Mouse (Mus musculus) heart, adult 2 months (tissue): Measurements from ENCODE around the gene 4930507D05Rik. TPM values are rescaled to one million over a fixed set of nuclear protein-coding genes. Genes with fewer than 3 reads are reported as not detected.
"Not testable (repeated sequence)": the region's sequence is repeated elsewhere in the genome, so short reads cannot be mapped to it uniquely, and the experiment has no call there.

Source experiments
- DNase-seq, 2 experiments: peaks; one replicate each; pipeline ENCODE4 v3.0.0; 2021
- H3K27ac ChIP-seq: fragments of 200-600 bp; 2 replicates; pipeline ENCODE4 v1.8.1; 2022
- H3K27me3 ChIP-seq: fragments of 200-500 bp; 2 replicates; pipeline ENCODE4 v1.6.1; 2012; ENCODE audit warnings: mild to moderate bottlenecking, low read length, inconsistent platforms, mixed read lengths; ENCODE audit not compliant: control insufficient read depth, insufficient read depth
- H3K36me3 ChIP-seq: fragments of 200-500 bp; 2 replicates; pipeline ENCODE4 v1.6.1; 2012; ENCODE audit warnings: low read length, inconsistent platforms; ENCODE audit not compliant: control insufficient read depth, insufficient read depth
- H3K4me1 ChIP-seq: fragments of 200-500 bp; 2 replicates; pipeline ENCODE4 v1.6.1; 2011; ENCODE audit warnings: low read length; ENCODE audit not compliant: control insufficient read depth, insufficient read depth
- H3K4me3 ChIP-seq: fragments of 200-600 bp; 2 replicates; pipeline ENCODE4 v1.8.1; 2022
- H3K79me2 ChIP-seq: fragments of 200-500 bp; replicated peaks from 2 replicates; pipeline ENCODE4 v1.6.1; 2012; ENCODE audit warnings: mild to moderate bottlenecking, inconsistent platforms, low read length, moderate library complexity, mixed read lengths; ENCODE audit not compliant: control insufficient read depth, insufficient read depth
- H3K9ac ChIP-seq: fragments of 200-500 bp; 2 replicates; pipeline ENCODE4 v1.6.1; 2012; ENCODE audit warnings: low read depth, mild to moderate bottlenecking, control low read depth, inconsistent platforms, low read length, mixed read lengths
- CTCF ChIP-seq: fragments of 200-600 bp; IDR thresholded peaks from 2 replicates; pipeline ENCODE4 v1.8.1; 2022; ENCODE audit warnings: antibody characterized with exemption, mild to moderate bottlenecking, moderate library complexity
- EP300 ChIP-seq: fragments of 200-500 bp; IDR thresholded peaks from 2 replicates; pipeline ENCODE4 v1.6.1; 2011; ENCODE audit warnings: low read depth, low read length, control low read depth; ENCODE audit not compliant: insufficient read depth
- POLR2A ChIP-seq: fragments of 200-500 bp; IDR thresholded peaks from 2 replicates; pipeline ENCODE4 v1.6.1; 2011; ENCODE audit warnings: mild to moderate bottlenecking, low read depth, low read length, control low read depth; ENCODE audit not compliant: insufficient read depth
- WGBS: fragments of 180-500 bp; shearing (Covaris S2); methylation state at CpG from one replicate; pipeline ENCODE4 v1.1.7; 2018; 5-methylcytosine and 5-hydroxymethylcytosine counted together
- intact Hi-C: fragments of 180-260 bp; cut with DNase I; formaldehyde crosslinking; loops from one replicate; pipeline ENCODE4 v1.15.1; 2025
- polyA plus RNA-seq: library from polyadenylated mRNA; depleted of rRNA; stranded (reverse); fragments of >200 nt; gene quantifications from 2 replicates; pipeline ENCODE4 v1.2.3, GENCODE M21; 2012; rRNA removed
- total RNA-seq, 2 experiments: library from RNA; stranded (reverse); gene quantifications; 2 replicates each; pipeline ENCODE4 v1.2.3; 2021

4930507D05Rik gene
- total and polyA plus RNA-seq, 3 experiments = 0.12 to 0.36 (median 0.18) TPM

DNA sequence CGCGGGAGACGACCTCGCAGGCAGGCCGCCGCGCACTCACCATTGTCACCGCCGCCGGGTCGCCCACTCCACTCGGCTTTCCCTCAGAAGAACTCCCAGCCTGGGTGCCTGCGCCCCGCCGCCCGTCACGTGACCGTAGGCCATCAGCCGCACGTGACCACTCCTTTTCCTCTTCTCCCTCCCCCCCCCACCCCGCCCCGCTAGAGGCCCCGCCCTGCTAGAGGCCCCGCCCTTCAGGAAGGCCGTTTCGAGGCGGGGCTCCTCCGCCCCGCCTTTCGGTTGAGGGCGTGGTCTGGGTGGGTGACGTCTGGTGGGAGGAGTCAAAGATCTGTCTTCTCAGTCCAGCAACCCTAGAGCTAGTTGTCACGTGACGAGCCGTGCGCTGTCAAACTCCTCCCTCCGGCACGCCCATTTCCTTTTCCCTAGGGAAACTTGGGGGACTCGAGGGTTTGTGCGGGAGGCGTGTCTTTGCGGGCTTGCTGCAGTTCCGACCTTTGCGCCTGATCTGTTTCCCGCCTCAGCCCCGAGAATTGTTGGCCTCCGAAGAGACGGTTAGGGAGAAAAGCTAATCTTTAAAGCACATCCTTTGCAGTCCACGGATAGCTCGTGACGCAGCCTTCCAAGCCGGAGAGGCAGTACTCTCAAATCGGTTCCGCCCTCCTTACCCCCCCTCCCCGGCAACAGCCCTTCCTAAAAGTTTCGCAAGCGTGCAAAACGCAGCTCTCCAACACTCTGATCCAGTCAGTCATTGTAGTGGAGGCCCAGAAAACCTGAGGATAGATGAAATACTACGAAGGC lies 37.5 kb downstream of the 4930507D05Rik start, which contains the start of gene Vps26a:
Gene Vps26a, minus strand, starts transcription at position 188 of the 798 bp plus-strand sequence.
- WGBS = under 1% methylated on average over 59 of the region's 59 CpGs
- TF ChIP-seq POLR2A (peak; percentile 64), CTCF (no peak)
- intact Hi-C loops = loop anchor here (2.0 to 5.0 kb wide), 3 partner anchors 38 to 295 kb away; partner anchors contain the start of genes 4930507D05Rik, Ddx50 and Supv3l1

GRCm38 (mm10) chr10:62488266-62488665 lies 39.0 kb downstream of the 4930507D05Rik start:
- Histone ChIP-seq H3K27me3 (no peaks in the 10 kb centered on the region), H3K79me2 (0 out of 2 replicates have a peak, but pooled peaks cover 2% of the 10 kb centered on the region), H3K9ac (no peak overlapping the region), H3K4me1 (peaks cover 4% of the 10 kb centered on the region), H3K27ac (no peak overlapping the region), H3K4me3 (no peak overlapping the region), H3K36me3 (peaks cover 2% of the 10 kb centered on the region; the same call in 1 of the 2 replicates)
- 6% methylated on average over 1 of the region's 1 CpGs for WGBS
- peak in 1 of 2 experiments; percentile 38 for DNase-seq
- TF ChIP-seq CTCF (peak; percentile 89), POLR2A (no peak)
- intact Hi-C loops = loop anchor here (5.0 kb wide), 2 partner anchors 164 to 296 kb away; partner anchors contain the start of gene Ddx50

More for the DNA sequence above, 37.5 kb downstream of the 4930507D05Rik start, which contains the start of gene Vps26a:
- peak within 1 kb of the TSS; percentile 86 for H3K4me3 ChIP-seq
- H3K9ac ChIP-seq = peak within 1 kb of the TSS; percentile 96
- peak; percentile 99 for DNase-seq
- peaks cover 2% of the 10 kb centered on the region for H3K79me2 ChIP-seq
- H3K27me3 ChIP-seq = no peaks in the 10 kb centered on the region
- peak within 1 kb of the TSS; percentile 92 for H3K27ac ChIP-seq
- H3K4me1 ChIP-seq = peaks cover 4% of the 10 kb centered on the region
- peaks cover 2% of the 10 kb centered on the region; the same call in 1 of the 2 replicates for H3K36me3 ChIP-seq

DNA sequence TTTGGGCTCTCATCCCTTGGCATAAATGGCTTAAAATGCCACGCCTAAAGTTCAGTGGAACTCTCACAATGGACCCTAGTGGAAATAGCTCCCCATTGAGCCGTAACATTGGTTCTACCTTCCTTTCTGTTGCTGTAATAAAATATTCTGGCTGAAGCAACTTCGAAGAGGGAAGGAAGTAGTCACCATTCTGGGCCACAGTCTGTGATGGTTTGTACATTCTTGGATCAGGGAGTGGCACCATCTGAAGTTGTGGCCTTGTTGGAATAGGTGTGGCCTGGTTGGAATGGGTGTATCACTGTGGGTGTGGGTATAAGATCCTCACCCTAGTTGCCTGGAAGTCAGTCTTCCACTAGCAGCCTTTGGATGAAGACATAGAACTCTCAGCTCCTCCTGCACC lies 42.4 kb downstream of the 4930507D05Rik start:
- DNase-seq, H3K36me3 ChIP-seq, H3K79me2 ChIP-seq, H3K4me3 ChIP-seq, H3K27ac ChIP-seq, H3K4me1 ChIP-seq, H3K9ac ChIP-seq, intact Hi-C loops, H3K27me3 ChIP-seq: not testable (repeated sequence)
- WGBS = 70% methylated on average over 3 of the region's 3 CpGs

- Histone ChIP-seq H3K4me3 (no peak overlapping the region), H3K27me3 (no peaks in the 10 kb centered on the region), H3K4me1 (peaks cover 8% of the 10 kb centered on the region), H3K9ac (no peak overlapping the region), H3K36me3 (peaks cover 4% of the 10 kb centered on the region; the same call in 1 of the 2 replicates), H3K79me2 (no peaks in the 10 kb centered on the region), H3K27ac (peak overlapping the region; percentile 42)
- intact Hi-C loops = loop anchor here (1.0 to 2.0 kb wide), 2 partner anchors 30 to 49 kb away; no protein-coding TSS in a partner anchor
- TF ChIP-seq CTCF = peak; percentile 90
- TF ChIP-seq EP300 = peak; percentile 93
- TF ChIP-seq POLR2A = no peak
- peak; percentile 64 to 68 for DNase-seq
- WGBS = 17% methylated on average over 15 of the region's 15 CpGs
Measured at GRCm38 (mm10) chr10:62500088-62500915, 51.0 kb downstream of the 4930507D05Rik start.

Other genes starting within 250 kb of the 4930507D05Rik start
- 1 to 10 TPM; 6.1 to 8.1 TPM for gene Tspan15, start 218.2 kb upstream of the 4930507D05Rik start, total RNA-seq
- gene Tspan15, start 218.2 kb upstream of the 4930507D05Rik start, polyA plus RNA-seq = 17.7 and 19.1 TPM in 2 replicates
- not detected for gene Tacr2, start 197.1 kb upstream of the 4930507D05Rik start, total RNA-seq
- not detected in 2 replicates for gene Tacr2, start 197.1 kb upstream of the 4930507D05Rik start, polyA plus RNA-seq
- gene Hk1, start 69.6 kb upstream of the 4930507D05Rik start, total RNA-seq = 100 to 1,000 TPM; 120 TPM
- gene Hk1, start 69.6 kb upstream of the 4930507D05Rik start, polyA plus RNA-seq = 71.0 and 81.9 TPM in 2 replicates
- gene Hkdc1, start 27.0 kb upstream of the 4930507D05Rik start, total RNA-seq = not detected
- gene Hkdc1, start 27.0 kb upstream of the 4930507D05Rik start, polyA plus RNA-seq = not detected in 2 replicates
- 10 to 100 TPM; 36.0 to 36.7 TPM for gene Supv3l1, start 249 bp downstream of the 4930507D05Rik start, total RNA-seq
- 25.4 and 42.7 TPM in 2 replicates for gene Supv3l1, start 249 bp downstream of the 4930507D05Rik start, polyA plus RNA-seq
- 10 to 100 TPM; 45.6 to 46.8 TPM for gene Vps26a, start 37.3 kb downstream of the 4930507D05Rik start, total RNA-seq
- gene Vps26a, start 37.3 kb downstream of the 4930507D05Rik start, polyA plus RNA-seq = 21.2 and 36.0 TPM in 2 replicates
- gene Srgn, start 78.0 kb downstream of the 4930507D05Rik start, total RNA-seq = 10 to 100 TPM; 49.3 to 51.8 TPM
- gene Srgn, start 78.0 kb downstream of the 4930507D05Rik start, polyA plus RNA-seq = 23.8 and 39.0 TPM in 2 replicates
- 10 to 100 TPM; 43.3 to 47.3 TPM for gene Kif1bp, start 129.0 kb downstream of the 4930507D05Rik start, total RNA-seq
- 23.0 and 35.6 TPM in 2 replicates for gene Kif1bp, start 129.0 kb downstream of the 4930507D05Rik start, polyA plus RNA-seq
- gene Ddx21, start 152.8 kb downstream of the 4930507D05Rik start, total RNA-seq = 10 to 100 TPM; 30.2 to 30.3 TPM
- gene Ddx21, start 152.8 kb downstream of the 4930507D05Rik start, polyA plus RNA-seq = 7.0 and 15.5 TPM in 2 replicates
- 10 to 100 TPM; 48.0 to 48.1 TPM for gene Ddx50, start 201.7 kb downstream of the 4930507D05Rik start, total RNA-seq
- 10.8 and 16.4 TPM in 2 replicates for gene Ddx50, start 201.7 kb downstream of the 4930507D05Rik start, polyA plus RNA-seq